Mouse (Mus musculus): ENCODE measurements at regions not wholly inside any gene's neighbourhood (a gene's known extent, or its start where the extent isn't known, plus 50 kb on each side); places are given as distances from the start of the nearest gene placed in this dataset.

GRCm38 (mm10) chr16:79986746-79987145 is 895.8 kb upstream of the Tmprss15 start:
- no peak for ATAC-seq (ENCODE audit: poor library complexity, severe bottlenecking)

- ATAC-seq (ENCODE audit: poor library complexity, severe bottlenecking), result no peak
Measured at GRCm38 (mm10) chr16:79972146-79972545, 881.2 kb upstream of the Tmprss15 start.

- ATAC-seq (ENCODE audit: poor library complexity, severe bottlenecking), result no peak
Measured at GRCm38 (mm10) chr16:79937042-79937441, 846.1 kb upstream of the Tmprss15 start.

- no peak for ATAC-seq (ENCODE audit: poor library complexity, severe bottlenecking)
Measured at GRCm38 (mm10) chr16:79907126-79907525, 816.2 kb upstream of the Tmprss15 start.

GRCm38 (mm10) chr16:79901467-79901866 is 810.6 kb upstream of the Tmprss15 start:
- no peak for ATAC-seq (ENCODE audit: poor library complexity, severe bottlenecking)

- ATAC-seq (ENCODE audit: poor library complexity, severe bottlenecking), result no peak
Measured at GRCm38 (mm10) chr16:79881855-79882254, 791.0 kb upstream of the Tmprss15 start.

GRCm38 (mm10) chr16:79878063-79878462 is 787.2 kb upstream of the Tmprss15 start:
- ATAC-seq (ENCODE audit: poor library complexity, severe bottlenecking), result peak; percentile 62

- no peak for ATAC-seq (ENCODE audit: poor library complexity, severe bottlenecking)
Measured at GRCm38 (mm10) chr16:79876827-79877226, 785.9 kb upstream of the Tmprss15 start.

GRCm38 (mm10) chr16:79870578-79871270 is 779.8 kb upstream of the Tmprss15 start:
- ATAC-seq (ENCODE audit: poor library complexity, severe bottlenecking), result no peak

GRCm38 (mm10) chr16:79859540-79859939 is 768.6 kb upstream of the Tmprss15 start:
- no peak for ATAC-seq (ENCODE audit: poor library complexity, severe bottlenecking)

GRCm38 (mm10) chr16:79849152-79849551 is 758.3 kb upstream of the Tmprss15 start:
- ATAC-seq (ENCODE audit: poor library complexity, severe bottlenecking), result no peak

- no peak for ATAC-seq (ENCODE audit: poor library complexity, severe bottlenecking)
Measured at GRCm38 (mm10) chr16:79816913-79817312, 726.0 kb upstream of the Tmprss15 start.

- no peak for ATAC-seq (ENCODE audit: poor library complexity, severe bottlenecking)
Measured at GRCm38 (mm10) chr16:79778729-79779128, 687.8 kb upstream of the Tmprss15 start.
